Mouse (Mus musculus) lung, postnatal 0 days (tissue): ENCODE measurements around the gene Sar1b.

ENCODE experiments used
- CTCF ChIP-seq: IDR thresholded peaks from 2 replicates; pipeline ENCODE4 v1.5.1; 2016; ENCODE audit warnings: antibody characterized with exemption, mild to moderate bottlenecking
- EP300 ChIP-seq: IDR thresholded peaks from 2 replicates; pipeline ENCODE4 v1.6.1; 2016; ENCODE audit warnings: antibody characterized with exemption, mild to moderate bottlenecking, control low read depth

DNA sequence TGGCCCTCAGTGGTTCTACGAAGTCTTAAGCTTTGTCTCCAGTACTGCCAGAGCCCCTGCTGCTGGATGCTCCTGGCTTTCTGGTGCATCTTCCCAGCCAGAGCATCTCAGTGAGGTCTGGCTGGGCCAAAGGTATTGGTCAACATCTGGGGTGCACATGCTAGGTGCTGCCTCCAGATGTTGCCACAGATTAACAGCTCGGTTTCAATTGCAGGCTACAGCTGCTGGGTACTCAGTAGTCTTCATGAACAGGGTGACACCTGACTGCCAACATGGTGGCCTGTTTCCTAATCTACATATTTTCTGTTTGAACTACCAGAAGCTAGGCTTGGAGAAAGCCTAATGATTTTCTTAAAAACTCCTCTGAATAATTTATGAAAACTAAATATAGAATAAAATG, 75.6 kb downstream of the Sar1b start:
- TF ChIP-seq CTCF (no peak), EP300 (no peak)
